Mouse (Mus musculus): ENCODE results near the gene E2f6.

Gene E2f6

GRCm38 (mm10) chr12:16847204-16847792, 36.5 kb downstream of the E2f6 start:
- DNase-seq (ENCODE audit: low read depth, low spot score), result no peak

GRCm38 (mm10) chr12:16848501-16848900, 37.7 kb downstream of the E2f6 start:
- DNase-seq (ENCODE audit: low read depth, low spot score), result no peak

GRCm38 (mm10) chr12:16849821-16850220, 39.1 kb downstream of the E2f6 start:
- DNase-seq (ENCODE audit: low read depth, low spot score), result no peak

GRCm38 (mm10) chr12:16850431-16851375, 39.9 kb downstream of the E2f6 start:
- peak; percentile 91 for DNase-seq (ENCODE audit: low read depth, low spot score)

GRCm38 (mm10) chr12:16853431-16854165, 42.8 kb downstream of the E2f6 start:
- peak; percentile 60 for DNase-seq (ENCODE audit: low read depth, low spot score)

GRCm38 (mm10) chr12:16855632-16856305, 45.0 kb downstream of the E2f6 start:
- DNase-seq (ENCODE audit: low read depth, low spot score), result peak; percentile 70

- DNase-seq (ENCODE audit: low read depth, low spot score), result no peak
Observed at GRCm38 (mm10) chr12:16856306-16856679, 45.5 kb downstream of the E2f6 start.

GRCm38 (mm10) chr12:16858081-16858480, 47.3 kb downstream of the E2f6 start:
- no peak for DNase-seq (ENCODE audit: low read depth, low spot score)

GRCm38 (mm10) chr12:16859781-16860180, 49.0 kb downstream of the E2f6 start:
- DNase-seq (ENCODE audit: low read depth, low spot score), result no peak

- no peak for DNase-seq (ENCODE audit: low read depth, low spot score)
Observed at GRCm38 (mm10) chr12:16860533-16860932, 49.8 kb downstream of the E2f6 start.

GRCm38 (mm10) chr12:16860961-16861360, 50.2 kb downstream of the E2f6 start:
- no peak for DNase-seq (ENCODE audit: low read depth, low spot score)

- DNase-seq (ENCODE audit: low read depth, low spot score), result no peak
Observed at GRCm38 (mm10) chr12:16864477-16864876, 53.7 kb downstream of the E2f6 start.

- no peak for DNase-seq (ENCODE audit: low read depth, low spot score)
Observed at GRCm38 (mm10) chr12:16865871-16866270, 55.1 kb downstream of the E2f6 start.

- DNase-seq (ENCODE audit: low read depth, low spot score), result no peak
Observed at GRCm38 (mm10) chr12:16866460-16866859, 55.7 kb downstream of the E2f6 start.

- peak; percentile 65 for DNase-seq (ENCODE audit: low read depth, low spot score)
Observed at GRCm38 (mm10) chr12:16867306-16867705, 56.5 kb downstream of the E2f6 start.

GRCm38 (mm10) chr12:16868618-16869017, 57.9 kb downstream of the E2f6 start:
- no peak for DNase-seq (ENCODE audit: low read depth, low spot score)

GRCm38 (mm10) chr12:16869091-16869778, 58.5 kb downstream of the E2f6 start:
- DNase-seq (ENCODE audit: low read depth, low spot score), result no peak

GRCm38 (mm10) chr12:16869870-16870404, 59.2 kb downstream of the E2f6 start:
- DNase-seq (ENCODE audit: low read depth, low spot score), result no peak

GRCm38 (mm10) chr12:16870405-16871068, 59.8 kb downstream of the E2f6 start:
- peak; percentile 64 for DNase-seq (ENCODE audit: low read depth, low spot score)

GRCm38 (mm10) chr12:16872006-16872405, 61.2 kb downstream of the E2f6 start:
- no peak for DNase-seq (ENCODE audit: low read depth, low spot score)
